Mouse (Mus musculus) intestine, postnatal 0 days (tissue): ENCODE data around the gene Mtmr6. TPM values are rescaled to one million over a fixed set of nuclear protein-coding genes. Genes with fewer than 3 reads are reported as not detected.
A peak's percentile ranks its signal among the peaks of the same experiment; 100 is the strongest.
"Not testable (repeated sequence)": the region's sequence is repeated elsewhere in the genome, so short reads cannot be mapped to it uniquely, and the experiment has no call there.

ENCODE experiments used
- ATAC-seq: fragments of 200-750 bp; cut with Nextera tagmentation; 2 replicates; pipeline ENCODE4 v1.8.0; 2017; ENCODE audit warnings: mild to moderate bottlenecking, moderate TSS enrichment, moderate library complexity
- H3K27ac ChIP-seq: fragments of 300-500 bp; sonication (generic); 2 replicates; pipeline ENCODE4 v1.5.1; 2014; ENCODE audit warnings: mild to moderate bottlenecking, low read depth, low read length, moderate library complexity
- H3K27me3 ChIP-seq: fragments of 300-500 bp; sonication (generic); replicated peaks from 2 replicates; pipeline ENCODE4 v1.6.1; 2014; ENCODE audit warnings: low read length, mixed read lengths; ENCODE audit not compliant: control insufficient read depth, insufficient read depth
- H3K36me3 ChIP-seq: fragments of 300-500 bp; sonication (generic); 2 replicates; pipeline ENCODE4 v1.6.1; 2014; ENCODE audit warnings: mild to moderate bottlenecking, moderate library complexity; ENCODE audit not compliant: control insufficient read depth, insufficient read depth
- H3K4me1 ChIP-seq: fragments of 300-500 bp; sonication (generic); replicated peaks from 2 replicates; pipeline ENCODE4 v1.6.1; 2014; ENCODE audit warnings: antibody characterized with exemption, low read length, mixed read lengths; ENCODE audit not compliant: control insufficient read depth, insufficient read depth
- H3K4me2 ChIP-seq: fragments of 300-500 bp; sonication (generic); replicated peaks from 2 replicates; pipeline ENCODE4 v1.6.1; 2014; ENCODE audit warnings: low read depth, mild to moderate bottlenecking, moderate library complexity
- H3K4me3 ChIP-seq: fragments of 300-500 bp; sonication (generic); 2 replicates; pipeline ENCODE4 v1.5.1; 2014; ENCODE audit warnings: low read depth, low read length
- H3K9ac ChIP-seq: fragments of 300-500 bp; sonication (generic); 2 replicates; pipeline ENCODE4 v1.6.1; 2014; ENCODE audit warnings: mild to moderate bottlenecking, low read depth, low read length
- H3K9me3 ChIP-seq: fragments of 300-500 bp; sonication (generic); 2 replicates; pipeline ENCODE4 v1.6.1; 2016; ENCODE audit warnings: mixed run types; ENCODE audit not compliant: control insufficient read depth
- CTCF ChIP-seq: sonication (generic); IDR thresholded peaks from 2 replicates; pipeline ENCODE4 v1.5.1; 2016; ENCODE audit warnings: low read depth, mild to moderate bottlenecking, control low read depth, antibody characterized with exemption, moderate library complexity
- WGBS: fragments of 180-500 bp; shearing (Covaris S2); extraction: QIAGEN DNeasy Blood & Tissue Kit; methylation state at CpG from one replicate; pipeline ENCODE4 v1.1.7; 2014; 5-methylcytosine and 5-hydroxymethylcytosine counted together
- polyA plus RNA-seq: library from polyadenylated mRNA; unstranded; fragments of >200 nt; fragmentation: Nextera tagmentation; extraction: Ambion mirVana; gene quantifications from 2 replicates; pipeline ENCODE4 v1.2.1, GENCODE M21; 2015

Mtmr6 gene
- polyA plus RNA-seq, 1 experiment from 2014 or later: 16.9 TPM

DNA sequence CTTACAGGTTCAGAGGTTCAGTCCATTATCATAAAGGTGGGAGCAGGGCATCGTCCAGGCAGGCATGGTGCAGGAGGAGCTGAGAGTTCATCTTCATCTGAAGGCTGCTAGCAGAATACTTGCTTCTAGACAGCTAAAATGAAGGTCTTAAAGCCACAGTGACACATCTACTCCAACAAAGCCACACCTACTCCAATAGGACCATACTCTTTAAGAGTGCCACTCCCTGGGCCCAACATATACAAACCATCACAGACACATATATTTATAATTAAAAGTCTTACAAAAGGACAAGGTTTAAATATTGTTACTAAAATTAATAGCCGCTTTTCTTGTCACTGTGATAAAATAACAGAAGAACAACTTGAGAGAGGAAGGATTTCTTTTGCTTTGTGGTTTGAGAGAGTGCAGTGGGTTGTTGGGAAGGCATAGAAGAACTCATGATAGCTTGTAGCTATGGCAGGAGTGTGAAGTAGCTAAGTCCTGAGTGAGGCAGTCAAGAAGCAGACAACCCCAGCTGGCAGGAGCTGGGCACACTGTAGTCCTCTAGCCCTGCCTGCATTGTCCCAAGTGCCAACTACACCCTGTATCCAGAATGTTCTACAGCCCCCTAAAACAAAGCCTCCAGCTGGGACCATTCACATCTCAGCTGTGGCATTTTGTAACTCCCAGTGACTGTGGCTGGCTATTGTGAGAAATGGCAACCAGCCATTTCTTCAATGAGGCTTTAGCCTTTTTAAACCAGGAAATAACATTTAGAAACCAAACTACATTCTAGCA lies 39.6 kb downstream of the Mtmr6 start:
- no peaks in the 10 kb centered on the region for H3K9me3 ChIP-seq
- peaks cover 30% of the 10 kb centered on the region for H3K36me3 ChIP-seq
- no peak overlapping the region for H3K4me3 ChIP-seq
- H3K4me1 ChIP-seq: no peaks in the 10 kb centered on the region
- H3K27me3 ChIP-seq: no peaks in the 10 kb centered on the region
- no peak overlapping the region for H3K27ac ChIP-seq
- 88% methylated on average over 2 of the region's 2 CpGs for WGBS
- H3K4me2 ChIP-seq: no peak overlapping the region
- TF ChIP-seq CTCF: no peak
- ATAC-seq: no peak
- H3K9ac ChIP-seq: no peak overlapping the region

DNA sequence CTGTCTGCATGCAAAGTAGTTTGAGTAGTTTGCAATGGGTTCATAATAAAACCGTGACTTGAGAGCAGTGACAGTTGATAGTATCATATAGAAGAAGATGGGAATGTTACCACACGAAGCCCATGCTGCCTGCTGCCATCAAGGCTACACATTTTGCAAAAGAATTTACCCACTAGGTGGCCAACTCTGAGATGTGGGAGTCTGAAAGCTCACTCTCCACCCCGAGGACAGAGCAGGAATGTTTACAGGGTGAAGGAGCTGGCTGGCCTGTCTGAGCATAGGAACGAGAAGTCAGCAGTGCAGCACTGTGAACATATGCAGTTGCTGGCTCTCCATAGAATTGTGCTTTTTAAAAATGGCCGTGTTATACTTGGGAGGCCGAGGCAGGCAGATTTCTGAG lies 43.1 kb downstream of the Mtmr6 start:
- no peak overlapping the region for H3K9ac ChIP-seq
- peaks cover 7% of the 10 kb centered on the region for H3K36me3 ChIP-seq
- TF ChIP-seq CTCF: peak; percentile 53
- WGBS: 60% methylated on average over 6 of the region's 6 CpGs
- no peak overlapping the region for H3K27ac ChIP-seq
- no peak for ATAC-seq
- H3K27me3 ChIP-seq: no peaks in the 10 kb centered on the region
- H3K9me3 ChIP-seq: no peaks in the 10 kb centered on the region
- no peaks in the 10 kb centered on the region for H3K4me1 ChIP-seq
- no peak overlapping the region for H3K4me3 ChIP-seq
- H3K4me2 ChIP-seq: no peak overlapping the region

DNA sequence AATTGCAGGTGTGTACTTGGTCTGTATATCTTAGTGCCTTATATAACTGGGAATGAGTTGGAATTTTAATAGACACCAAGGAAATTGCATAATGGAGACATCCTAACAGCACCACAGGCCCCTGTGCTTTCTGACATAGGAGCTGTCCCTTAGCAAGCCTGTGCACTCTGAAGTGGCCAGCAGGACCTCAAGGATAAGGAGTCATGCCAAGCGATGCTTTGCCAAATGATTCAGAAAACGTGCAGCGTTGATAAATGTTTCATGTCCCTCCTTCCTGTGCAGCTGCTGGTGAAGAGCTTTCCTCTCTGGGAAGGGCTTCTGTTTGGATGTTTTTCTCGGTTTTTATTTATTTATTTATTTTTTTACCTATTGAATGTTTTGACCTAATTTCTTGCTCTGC lies 45.7 kb downstream of the Mtmr6 start:
- H3K9me3 ChIP-seq: 0 out of 2 replicates have a peak, but pooled peaks cover 8% of the 10 kb centered on the region
- H3K27ac ChIP-seq: no peak overlapping the region
- ATAC-seq: no peak
- no peak overlapping the region for H3K4me2 ChIP-seq
- 52% methylated on average over 4 of the region's 4 CpGs for WGBS
- H3K4me1 ChIP-seq: no peaks in the 10 kb centered on the region
- no peaks in the 10 kb centered on the region for H3K36me3 ChIP-seq
- no peaks in the 10 kb centered on the region for H3K27me3 ChIP-seq
- H3K9ac ChIP-seq: no peak overlapping the region
- no peak for TF ChIP-seq CTCF
- no peak overlapping the region for H3K4me3 ChIP-seq

DNA sequence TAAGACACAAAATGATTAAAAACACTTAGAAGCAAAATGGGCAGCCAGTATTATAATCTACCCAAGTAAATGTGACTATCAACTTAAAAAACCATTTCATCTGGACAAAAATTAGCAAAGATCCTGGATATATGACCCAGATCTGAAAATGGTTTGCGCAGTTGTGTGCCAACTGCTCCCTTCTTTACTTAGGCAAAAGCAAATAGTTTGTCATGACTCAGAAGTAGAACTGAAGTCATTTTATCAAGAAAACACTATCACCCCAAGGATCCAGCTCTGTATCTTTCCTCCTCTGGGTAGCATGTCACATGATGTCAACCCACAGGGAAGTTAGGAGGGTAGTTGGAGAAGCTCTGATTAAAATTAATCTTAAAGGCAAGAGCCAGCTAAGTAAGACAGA lies 54.2 kb downstream of the Mtmr6 start:
- no peaks in the 10 kb centered on the region for H3K4me1 ChIP-seq
- H3K4me2 ChIP-seq: no peak overlapping the region
- H3K9ac ChIP-seq: no peak overlapping the region
- no peak overlapping the region for H3K4me3 ChIP-seq
- no peak overlapping the region for H3K27ac ChIP-seq
- H3K36me3 ChIP-seq: no peaks in the 10 kb centered on the region
- no peaks in the 10 kb centered on the region for H3K27me3 ChIP-seq
- 0 out of 2 replicates have a peak, but pooled peaks cover 6% of the 10 kb centered on the region for H3K9me3 ChIP-seq
- 88% methylated on average over 1 of the region's 1 CpGs for WGBS
- ATAC-seq: no peak
- no peak for TF ChIP-seq CTCF

DNA sequence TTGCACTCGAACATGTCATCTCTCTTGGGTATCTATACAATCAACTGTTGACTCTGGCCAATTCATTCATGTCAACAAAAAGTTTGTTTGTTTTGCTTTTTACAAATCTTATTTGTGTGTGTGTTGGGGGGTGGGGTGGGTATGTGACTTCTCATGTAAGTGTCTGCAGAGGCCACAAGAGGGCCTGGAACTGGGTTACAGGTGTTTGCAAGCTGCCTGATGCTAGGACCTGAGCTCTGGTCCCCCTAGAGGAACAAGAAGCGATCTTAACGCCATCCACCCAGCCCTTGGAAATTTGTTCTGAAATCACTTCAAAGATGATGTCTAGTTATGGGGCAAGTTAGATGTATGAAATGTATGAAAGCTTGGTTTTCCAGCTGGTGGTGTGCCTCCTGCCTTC lies 55.8 kb downstream of the Mtmr6 start:
- H3K27ac ChIP-seq: no peak overlapping the region
- TF ChIP-seq CTCF: peak; percentile 14; the same call in 1 of the 2 replicates
- H3K27me3 ChIP-seq: no peaks in the 10 kb centered on the region
- H3K4me1 ChIP-seq: no peaks in the 10 kb centered on the region
- ATAC-seq: no peak
- H3K4me3 ChIP-seq: no peak overlapping the region
- 78% methylated on average over 3 of the region's 3 CpGs for WGBS
- H3K36me3 ChIP-seq: no peaks in the 10 kb centered on the region
- no peak overlapping the region for H3K4me2 ChIP-seq
- no peaks in the 10 kb centered on the region for H3K9me3 ChIP-seq
- no peak overlapping the region for H3K9ac ChIP-seq

DNA sequence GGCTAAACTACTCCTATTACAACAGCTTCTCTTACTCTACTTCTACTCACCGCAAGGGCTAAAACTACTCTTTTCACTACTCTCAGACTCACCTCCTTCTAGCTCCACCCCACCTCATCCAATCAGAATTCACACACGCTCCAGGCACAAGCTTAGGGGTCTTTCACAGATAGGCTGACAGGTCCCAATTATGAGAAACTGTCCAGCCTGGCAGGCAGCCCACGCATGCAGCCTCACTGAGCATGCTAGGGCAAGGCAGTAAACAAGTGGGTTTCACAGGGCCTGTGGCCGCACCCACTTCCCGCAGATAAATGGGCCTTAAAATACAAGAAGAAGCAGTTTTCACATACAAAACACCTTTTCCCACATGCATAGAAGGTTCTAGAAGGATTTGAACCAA lies 75.0 kb downstream of the Mtmr6 start:
- not testable (repeated sequence) for ATAC-seq, H3K4me2 ChIP-seq, H3K27ac ChIP-seq, H3K27me3 ChIP-seq, H3K36me3 ChIP-seq, H3K4me3 ChIP-seq, H3K9me3 ChIP-seq, H3K9ac ChIP-seq, H3K4me1 ChIP-seq
- WGBS: 83% methylated on average over 5 of the region's 5 CpGs
